In the genomic region with DNA sequence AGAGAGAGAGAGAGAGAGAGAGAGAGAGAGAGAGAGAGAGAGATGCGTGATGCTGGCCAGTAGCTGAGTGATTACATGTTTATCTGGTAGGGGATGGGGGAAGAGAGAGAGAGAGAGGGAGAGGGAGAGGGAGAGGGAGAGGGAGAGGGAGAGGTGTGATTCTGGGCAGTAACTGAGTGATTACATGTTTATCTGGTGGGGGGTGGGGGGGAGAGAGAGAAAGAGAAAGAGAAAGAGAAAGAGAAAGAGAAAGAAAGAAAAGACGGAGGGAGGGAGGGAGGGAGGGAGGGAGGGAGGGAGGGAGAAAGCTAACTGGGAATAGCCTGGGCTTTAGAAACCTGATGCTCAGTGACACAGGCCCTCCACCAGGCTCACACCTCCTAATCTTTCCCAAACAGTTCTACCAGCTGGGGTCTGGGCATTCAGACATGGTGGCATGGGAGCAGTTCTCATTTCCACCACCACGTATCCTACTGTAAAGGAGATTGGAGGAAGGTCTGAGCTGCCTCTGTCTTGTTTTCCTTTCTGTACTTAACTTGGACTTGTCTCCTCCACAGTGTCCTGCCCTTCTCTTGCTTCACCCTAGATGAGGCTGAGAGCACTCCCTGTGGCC, we compare ENCODE assay signal across 15 mouse cellular contexts.
DNase-seq lines count a peak whose midpoint lies in the region; ATAC-seq and TF ChIP-seq lines count a peak whose summit lies in the region.
"Had no signal": no experiment of that assay in that cellular context is flagged by ENCODE, and none has a peak within 500 bp of the region (broad histone marks: within the 10 kb centered on the region; RNA-seq: fewer than 3 reads in every experiment).

No protein-coding gene starts in this region.

- H3K4me2 ChIP-seq in heart, embryonic 11.5 days, result no peak overlapping the region
- no peak overlapping the region for H3K4me2 ChIP-seq in lung, embryonic 14.5 days
- H3K4me2 ChIP-seq: kidney, embryonic 15.5 days; limb, embryonic 15.5 days had no signal

- TF ChIP-seq CTCF in lung, embryonic 14.5 days (IDR thresholded peaks at IDR 0.05; ENCODE audit: low read depth), result peak; percentile 12; the same call in 1 of the 2 replicates

- no peak overlapping the region for H3K4me3 ChIP-seq in heart, embryonic 11.5 days (ENCODE audit: low read depth, low read length)
- H3K4me3 ChIP-seq in lung, embryonic 14.5 days (ENCODE audit: low read depth, low read length), result no peak overlapping the region
- H3K4me3 ChIP-seq: kidney, embryonic 15.5 days; layer of hippocampus, adult 2 months; left cerebral cortex, adult 2 months; limb, embryonic 15.5 days had no signal

- H3K9me3 ChIP-seq in heart, embryonic 11.5 days (replicated peaks; ENCODE audit: control insufficient read depth, low read length), result no peaks in the 10 kb centered on the region
- H3K9me3 ChIP-seq in lung, embryonic 14.5 days (ENCODE audit: low read depth, low read length), result no peaks in the 10 kb centered on the region
- H3K9me3 ChIP-seq: kidney, embryonic 15.5 days; limb, embryonic 15.5 days had no signal

- WGBS in heart, embryonic 11.5 days (ENCODE audit: insufficient replicate concordance), result 14% methylated on average over 2 of the region's 3 CpGs
- 50% methylated on average over 3 of the region's 3 CpGs for WGBS in lung, embryonic 14.5 days

- H3K27ac ChIP-seq in heart, embryonic 11.5 days (ENCODE audit: low read depth, low read length), result no peak overlapping the region
- H3K27ac ChIP-seq in lung, embryonic 14.5 days (ENCODE audit: low read depth), result no peak overlapping the region
- H3K27ac ChIP-seq: kidney, embryonic 15.5 days; layer of hippocampus, adult 2 months; left cerebral cortex, adult 2 months; limb, embryonic 15.5 days; macrophage had no signal

- ATAC-seq in heart, embryonic 11.5 days (replicated peaks; ENCODE audit: insufficient number of reproducible peaks, low FRiP score, low TSS enrichment), result no peak
- ATAC-seq in lung, embryonic 14.5 days (ENCODE audit: insufficient read depth), result peak; percentile 60; the same call in 1 of the 2 replicates
- ATAC-seq in activated CD4-positive, CD25-positive, alpha-beta regulatory T cell, adult 4 months, result peak; percentile 51
- peak; percentile 57 for ATAC-seq in inflammation-experienced regulatory T-cells, adult 6 months
- ATAC-seq: hindbrain, embryonic 16.5 days; midbrain, embryonic 16.5 days had no signal

- no peaks in the 10 kb centered on the region for H3K36me3 ChIP-seq in heart, embryonic 11.5 days (ENCODE audit: control insufficient read depth, insufficient read depth, low read length)
- peaks cover 28% of the 10 kb centered on the region for H3K36me3 ChIP-seq in lung, embryonic 14.5 days (ENCODE audit: insufficient read depth)

- H3K27me3 ChIP-seq in heart, embryonic 11.5 days (ENCODE audit: control insufficient read depth, insufficient read depth, low read length), result no peaks in the 10 kb centered on the region
- H3K27me3 ChIP-seq in lung, embryonic 14.5 days (ENCODE audit: insufficient read depth, low read length), result no peaks in the 10 kb centered on the region
- H3K27me3 ChIP-seq: kidney, embryonic 15.5 days; limb, embryonic 15.5 days had no signal

- no peaks in the 10 kb centered on the region for H3K4me1 ChIP-seq in heart, embryonic 11.5 days (ENCODE audit: control insufficient read depth, insufficient read depth, low read length)
- no peaks in the 10 kb centered on the region for H3K4me1 ChIP-seq in lung, embryonic 14.5 days (ENCODE audit: insufficient read depth)
- H3K4me1 ChIP-seq: limb, embryonic 15.5 days had no signal

- H3K9ac ChIP-seq in heart, embryonic 11.5 days (ENCODE audit: low read depth, low read length), result no peak overlapping the region
- no peak overlapping the region for H3K9ac ChIP-seq in lung, embryonic 14.5 days
- H3K9ac ChIP-seq: kidney, embryonic 15.5 days; limb, embryonic 15.5 days had no signal

- peak; percentile 89 for DNase-seq in heart, adult 11 months
- DNase-seq in lung, embryonic 14.5 days, result no peak
- no peak for DNase-seq in lung, postnatal 4 days
- no peak for DNase-seq in thymus, adult 18-20 months
- DNase-seq: cerebellum, postnatal 25 days had no signal
